Mouse (Mus musculus): ENCODE measurements around the gene Gm40193. TPM values are rescaled to one million over a fixed set of nuclear protein-coding genes. Genes with fewer than 3 reads are reported as not detected.
"Not testable (repeated sequence)": the region's sequence is repeated elsewhere in the genome, so short reads cannot be mapped to it uniquely, and the experiment has no call there.

The Gm40193 gene
- total RNA-seq, 4 experiments from 2014 or later: not detected

- no peak for DNase-seq (ENCODE audit: low spot score in 2 of 2)
These were observed 8.2 kb upstream of the Gm40193 start for GRCm38 (mm10) chr11:70540928-70541327.

DNA sequence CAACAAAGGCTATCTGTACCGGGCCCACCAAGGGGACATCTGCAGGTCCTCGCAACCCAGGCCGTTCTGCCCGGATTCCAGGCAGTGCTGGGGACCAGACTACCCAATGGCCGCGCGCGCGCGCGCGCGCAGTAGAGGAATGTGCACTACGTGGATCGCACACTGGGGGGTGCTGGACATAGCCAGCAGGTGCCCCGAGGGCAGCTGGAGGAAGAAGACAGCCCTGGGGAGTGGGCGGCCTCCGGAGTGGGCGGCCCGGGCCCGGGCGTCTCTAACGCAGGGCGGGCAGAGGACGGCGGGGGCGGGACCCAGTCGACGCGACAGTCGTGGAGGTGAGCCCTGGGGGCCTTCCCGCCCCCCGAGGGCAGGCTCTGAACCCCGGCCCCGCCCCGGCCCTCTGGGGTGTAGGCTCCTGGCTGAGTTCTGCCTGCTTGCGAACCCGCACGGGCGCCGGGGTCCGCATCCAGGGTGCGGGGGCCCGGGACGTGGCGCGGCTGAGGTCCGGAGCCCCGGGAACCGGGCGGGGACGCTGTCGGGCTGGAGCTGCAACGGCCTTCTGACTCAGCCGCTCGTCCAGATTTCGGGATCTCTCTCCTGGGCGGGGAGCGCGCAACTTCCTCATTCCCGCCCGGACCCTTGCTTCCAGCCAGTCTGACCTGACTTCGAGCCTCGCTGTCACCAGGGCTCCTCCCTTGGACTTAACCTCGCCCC lies 7.3 kb upstream of the Gm40193 start, which contains the start of gene Pld2:
Gene Pld2, plus strand, starts transcription at position 188 of the 711 bp plus-strand sequence.
- peak; percentile 63 to 64 for DNase-seq (ENCODE audit: low spot score in 2 of 2)

- no peak for DNase-seq (ENCODE audit: low spot score in 2 of 2)
These were observed 6.7 kb upstream of the Gm40193 start for GRCm38 (mm10) chr11:70539423-70539822.

DNA sequence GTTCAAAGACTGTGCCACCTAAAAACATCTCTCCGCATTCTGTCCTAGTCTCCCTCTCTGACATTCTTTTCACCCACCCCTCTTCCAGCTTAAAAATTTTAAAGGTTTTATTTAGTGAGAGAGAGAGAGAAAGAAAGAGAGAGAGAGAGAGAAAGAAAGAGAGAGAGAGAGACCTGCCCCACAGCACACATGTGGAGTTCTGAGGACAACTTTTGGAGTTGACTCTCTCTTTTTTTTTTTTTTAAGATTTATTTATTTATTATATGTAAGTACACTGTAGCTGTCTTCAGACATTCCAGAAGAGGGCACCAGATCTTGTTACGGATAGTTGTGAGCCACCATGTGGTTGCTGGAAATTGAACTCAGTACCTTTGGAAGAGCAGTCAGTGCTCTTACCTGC lies 1.7 kb downstream of the Gm40193 start:
- DNase-seq (ENCODE audit: low spot score in 2 of 2): not testable (repeated sequence)

- DNase-seq (ENCODE audit: low spot score in 2 of 2): no peak
These were observed 4.1 kb downstream of the Gm40193 start for GRCm38 (mm10) chr11:70528610-70529009.

DNA sequence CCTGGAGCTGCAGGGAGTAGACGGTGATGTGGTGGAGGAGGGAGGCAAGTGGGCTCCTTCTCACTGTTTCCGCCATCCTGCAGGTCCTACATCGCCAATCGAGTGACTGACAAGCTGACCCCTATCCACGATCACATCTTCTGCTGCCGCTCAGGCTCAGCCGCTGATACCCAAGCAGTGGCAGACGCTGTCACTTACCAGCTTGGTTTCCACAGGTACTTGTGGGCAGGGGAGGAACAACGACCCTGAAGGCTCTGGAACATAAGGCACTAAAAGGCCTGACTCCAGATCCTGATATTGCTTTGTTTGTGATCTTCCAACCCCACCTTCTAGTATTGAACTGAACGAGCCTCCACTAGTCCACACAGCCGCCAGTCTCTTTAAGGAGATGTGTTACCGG lies 6.5 kb downstream of the Gm40193 start:
- DNase-seq (ENCODE audit: low spot score in 2 of 2): no peak

- DNase-seq (ENCODE audit: low spot score in 2 of 2): no peak
These were observed 7.0 kb downstream of the Gm40193 start for GRCm38 (mm10) chr11:70525726-70526125.

- peak; percentile 93 to 95 for DNase-seq (ENCODE audit: low spot score in 2 of 2)
These were observed 7.5 kb downstream of the Gm40193 start, which contains the start of gene Psmb6 for GRCm38 (mm10) chr11:70525184-70525678. Gene Psmb6 (plus strand): TSS chr11:70525367.

- DNase-seq (ENCODE audit: low spot score in 2 of 2): no peak
These were observed 8.0 kb downstream of the Gm40193 start for GRCm38 (mm10) chr11:70524782-70525181.

DNA sequence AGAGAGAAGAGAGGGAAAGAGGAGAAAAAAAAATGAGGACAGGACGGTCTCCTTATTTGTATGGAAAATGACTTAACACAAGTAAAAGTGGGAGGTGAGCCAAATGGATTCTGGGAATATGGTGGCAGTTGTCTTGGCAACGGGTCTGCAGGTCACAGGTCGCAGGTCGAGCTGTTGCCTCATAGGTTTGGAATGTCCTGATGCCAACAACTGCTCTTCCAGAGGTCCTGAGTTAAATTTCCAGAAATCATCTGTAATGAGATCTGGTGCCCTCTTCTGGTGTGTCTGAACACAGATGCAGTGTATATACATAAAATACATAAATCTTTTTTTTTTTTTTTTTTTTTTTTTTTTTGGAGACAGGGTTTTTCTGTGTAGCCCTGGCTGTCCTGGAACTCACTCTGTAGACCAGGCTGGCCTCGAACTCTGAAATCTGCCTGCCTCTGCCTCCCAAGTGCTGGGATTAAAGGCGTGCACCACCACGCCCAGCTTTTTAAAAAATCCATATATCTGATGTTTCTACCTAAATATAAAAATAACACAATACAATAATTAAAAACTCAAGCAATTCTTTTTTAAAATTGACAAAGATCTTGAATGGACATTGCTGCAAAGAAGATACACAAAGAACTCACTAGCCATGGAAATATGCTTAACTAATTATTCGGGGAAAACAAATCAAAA lies 9.3 kb downstream of the Gm40193 start:
- not testable (repeated sequence) for DNase-seq (ENCODE audit: low spot score in 2 of 2)

DNA sequence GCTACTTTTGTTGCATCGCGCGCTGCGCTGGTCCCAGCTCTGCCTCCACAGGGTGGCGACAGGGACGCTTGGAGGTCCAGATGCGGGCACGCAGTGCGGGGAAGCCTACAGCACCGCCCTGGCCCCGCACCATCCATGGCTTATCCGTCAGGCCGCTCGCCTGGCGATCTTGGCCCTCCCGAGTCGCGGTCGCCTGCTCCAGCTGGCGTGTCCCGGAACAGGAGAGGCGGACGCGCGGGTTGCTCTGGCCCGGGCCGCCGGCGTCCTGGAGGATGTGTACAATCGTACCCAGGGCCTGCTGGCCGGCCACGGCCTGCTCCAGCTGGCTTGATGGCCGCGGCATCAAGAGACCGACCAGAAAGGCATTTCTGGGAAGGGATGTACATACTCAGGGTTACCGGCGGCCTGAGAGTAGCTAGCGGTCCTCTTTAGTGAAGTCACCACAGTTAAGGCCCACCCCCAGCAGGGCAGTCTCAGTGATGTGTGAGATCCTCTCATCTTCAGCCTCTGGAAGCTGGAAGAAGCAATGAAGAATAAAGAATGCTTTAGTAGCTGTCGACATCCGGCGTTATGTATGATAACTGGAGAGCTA lies 12.5 kb downstream of the Gm40193 start:
- no peak for DNase-seq (ENCODE audit: low spot score in 2 of 2)

- DNase-seq (ENCODE audit: low spot score in 2 of 2): no peak
These were observed 13.8 kb downstream of the Gm40193 start, which contains the start of gene Gltpd2 for GRCm38 (mm10) chr11:70518923-70519322. Gene Gltpd2 (plus strand): TSS chr11:70519196.

DNA sequence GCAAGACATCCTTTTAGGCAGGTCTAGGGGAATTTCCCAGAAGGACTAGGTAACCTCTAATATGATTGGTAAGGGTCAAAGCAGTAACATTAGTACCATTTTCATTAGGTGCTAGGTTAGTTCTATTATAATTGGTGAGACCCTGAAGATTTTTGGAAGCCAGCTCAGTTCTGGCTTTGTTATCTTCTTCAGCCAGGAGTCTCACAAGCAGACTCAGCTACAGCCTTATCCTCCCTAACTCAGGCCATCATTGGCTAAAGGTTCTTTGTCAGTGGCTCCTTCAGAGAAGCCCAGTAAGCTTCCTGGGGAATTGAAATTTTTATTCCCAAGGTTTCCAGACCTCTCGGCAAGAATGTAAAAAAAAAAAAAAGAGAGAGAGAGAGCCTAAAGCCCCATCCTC lies 14.3 kb downstream of the Gm40193 start:
- no peak for DNase-seq (ENCODE audit: low spot score in 2 of 2)

- no peak for DNase-seq (ENCODE audit: low spot score in 2 of 2)
These were observed 16.4 kb downstream of the Gm40193 start for GRCm38 (mm10) chr11:70516352-70516751.

GRCm38 (mm10) chr11:70514288-70514687 lies 18.5 kb downstream of the Gm40193 start, which contains the start of gene Vmo1:
Gene Vmo1 (minus strand): TSS chr11:70514616.
- no peak for DNase-seq (ENCODE audit: low spot score in 2 of 2)

DNA sequence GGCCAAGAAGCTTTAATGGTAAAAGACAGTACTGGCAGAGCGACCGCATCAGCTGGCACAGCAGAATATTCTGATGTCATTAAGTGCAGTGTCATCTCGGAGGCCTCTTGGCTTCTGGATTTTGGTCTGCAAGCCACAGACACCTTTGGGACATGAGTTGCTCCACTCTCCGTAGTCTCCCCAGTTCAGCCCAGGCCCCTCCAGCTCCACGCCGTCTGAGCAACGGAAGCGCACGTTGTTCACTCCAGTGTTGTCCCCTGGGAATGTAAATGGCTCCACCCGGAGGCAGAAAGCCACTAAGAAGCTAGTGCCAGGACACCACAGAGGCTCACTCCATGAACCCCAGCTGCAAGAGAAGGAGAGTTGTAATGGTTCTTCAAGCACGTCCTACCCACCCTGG lies 19.2 kb downstream of the Gm40193 start:
- DNase-seq (ENCODE audit: low spot score in 2 of 2): no peak

DNA sequence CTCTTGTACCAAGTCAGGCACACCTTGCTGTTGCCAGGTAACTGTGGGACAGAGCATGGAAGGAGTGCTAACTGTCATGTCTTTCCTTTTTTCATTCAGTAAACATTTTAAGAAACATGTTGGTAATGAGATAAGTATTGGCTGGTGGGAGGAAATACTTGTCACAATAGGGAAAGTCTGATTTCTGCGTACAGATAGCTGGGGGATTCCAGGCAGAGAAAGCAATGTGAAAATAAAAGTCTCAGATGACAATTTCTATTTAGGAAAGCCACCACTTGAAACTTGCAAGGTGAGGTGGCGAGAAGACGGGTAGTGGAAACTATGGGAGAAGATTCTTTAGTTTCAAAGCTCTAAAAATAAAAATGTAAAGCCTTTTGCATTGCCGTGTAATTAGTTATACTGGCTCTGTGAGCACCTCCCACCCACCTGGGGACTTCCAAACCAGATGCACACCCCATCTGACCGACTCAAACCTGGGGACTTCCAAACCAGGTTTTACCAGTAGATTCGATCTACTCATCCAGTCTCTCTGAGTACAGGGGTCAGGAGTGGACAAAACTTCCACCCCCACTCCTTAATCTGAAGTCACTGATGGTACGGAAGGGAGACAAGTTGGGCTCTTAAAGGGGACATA lies 19.9 kb downstream of the Gm40193 start:
- DNase-seq (ENCODE audit: low spot score in 2 of 2): no peak

DNA sequence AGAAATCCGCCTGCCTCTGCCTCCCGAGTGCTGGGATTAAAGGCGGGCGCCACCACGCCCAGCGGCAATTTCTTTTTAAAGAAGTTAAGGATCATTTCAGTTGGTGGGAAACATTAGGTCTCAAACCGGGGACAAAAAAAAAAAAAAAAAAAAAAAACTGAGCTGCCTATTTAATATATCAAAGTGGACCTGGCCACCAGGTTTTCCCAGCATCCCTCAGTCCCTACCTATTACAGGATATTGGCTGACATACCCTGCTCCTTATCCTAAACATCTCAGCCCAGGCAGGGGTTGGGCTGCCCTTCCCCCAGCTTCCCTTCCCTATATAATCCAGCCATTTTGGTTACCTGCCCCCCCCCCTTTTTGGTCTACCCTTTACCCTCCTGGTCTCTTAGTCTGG lies 20.9 kb downstream of the Gm40193 start:
- DNase-seq (ENCODE audit: low spot score in 2 of 2): no peak

DNA sequence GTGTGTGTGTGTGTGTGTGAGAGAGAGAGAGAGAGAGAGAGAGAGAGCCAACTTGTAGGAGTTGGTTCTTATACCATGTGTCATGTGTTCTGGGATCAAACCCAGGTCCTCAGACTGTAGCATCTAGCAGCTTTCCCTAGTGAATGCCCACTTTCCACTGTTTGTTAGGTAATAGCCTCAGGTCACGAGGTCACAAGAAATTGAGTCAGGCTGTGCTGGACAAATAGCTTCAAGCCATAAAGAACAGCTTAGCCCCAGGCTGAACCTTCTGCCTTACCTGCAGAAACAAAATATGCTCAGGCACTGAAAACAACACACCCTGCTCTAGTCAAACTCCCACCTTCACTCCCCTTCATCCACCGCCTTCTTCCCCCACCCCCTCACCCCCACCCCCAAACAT lies 21.5 kb downstream of the Gm40193 start:
- no peak for DNase-seq (ENCODE audit: low spot score in 2 of 2)

DNA sequence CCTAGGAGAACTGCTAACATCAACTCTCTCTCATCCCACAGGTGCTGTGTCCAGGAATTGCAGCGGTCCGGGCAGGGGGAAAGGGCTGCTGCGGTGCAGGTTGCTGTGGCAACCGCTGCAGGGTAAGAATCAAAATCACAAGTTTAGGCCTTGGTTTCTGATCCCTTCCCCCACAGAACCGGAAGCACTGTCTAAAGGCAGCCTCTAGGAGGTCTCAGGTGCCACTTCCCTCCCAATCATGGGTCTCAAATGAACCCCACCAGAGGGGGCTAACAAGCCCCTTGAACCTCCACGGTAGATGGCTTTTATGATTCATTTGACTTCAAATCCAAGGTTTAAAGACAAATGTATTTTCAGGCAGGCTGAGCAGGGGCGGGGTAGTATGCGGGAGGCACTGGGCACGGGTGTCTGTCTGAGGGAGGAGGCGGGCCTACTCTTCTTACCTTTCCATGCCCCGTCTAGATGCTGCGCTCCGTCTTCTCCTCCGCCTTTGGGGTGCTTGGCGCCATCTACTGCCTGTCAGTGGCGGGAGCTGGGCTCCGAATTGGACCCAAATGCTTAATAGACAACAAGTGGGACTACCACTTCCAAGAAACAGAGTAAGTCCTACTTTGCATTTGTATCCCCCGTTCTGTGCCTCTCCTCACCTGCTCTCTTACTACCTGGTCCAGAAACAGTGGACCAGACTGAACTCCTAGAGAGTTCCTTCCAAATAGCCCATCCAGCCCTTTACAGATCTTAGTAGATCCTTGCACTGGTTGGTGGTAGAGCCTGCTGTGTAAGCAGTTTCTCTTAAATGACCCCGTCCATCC lies 22.8 kb downstream of the Gm40193 start:
- DNase-seq (ENCODE audit: low spot score in 2 of 2): peak in 1 of 2 experiments; percentile 41

All from layer of hippocampus, adult 8-10 months (tissue).